Mouse (Mus musculus) hindbrain, postnatal 0 days (tissue): Measurements from ENCODE around the gene Btg3. TPM values are rescaled to one million over a fixed set of nuclear protein-coding genes. Genes with fewer than 3 reads are reported as not detected.

ENCODE experiments used
- ATAC-seq: fragments of 200-750 bp; cut with Nextera tagmentation; 2 replicates; pipeline ENCODE4 v1.8.0; 2017; ENCODE audit warnings: mild to moderate bottlenecking, moderate TSS enrichment, moderate library complexity
- DNase-seq: peaks from one replicate; pipeline ENCODE4 v3.0.0-alpha.2; 2015; ENCODE audit warnings: low spot score
- H3K27ac ChIP-seq: fragments of 300-500 bp; sonication (generic); 2 replicates; pipeline ENCODE4 v1.5.1; 2014; ENCODE audit warnings: mild to moderate bottlenecking
- H3K27me3 ChIP-seq: fragments of 300-500 bp; sonication (generic); 2 replicates; pipeline ENCODE4 v1.6.1; 2014; ENCODE audit warnings: low read length, mixed read lengths; ENCODE audit not compliant: insufficient read depth
- H3K36me3 ChIP-seq: fragments of 300-500 bp; sonication (generic); 2 replicates; pipeline ENCODE4 v1.6.1; 2014; ENCODE audit warnings: low read length, mixed read lengths; ENCODE audit not compliant: insufficient read depth
- H3K4me1 ChIP-seq: fragments of 300-500 bp; sonication (generic); 2 replicates; pipeline ENCODE4 v1.6.1; 2014; ENCODE audit warnings: antibody characterized with exemption, low read length, mixed read lengths; ENCODE audit not compliant: insufficient read depth
- H3K4me2 ChIP-seq: fragments of 300-500 bp; sonication (generic); 2 replicates; pipeline ENCODE4 v1.6.1; 2014; ENCODE audit warnings: low read depth, mild to moderate bottlenecking, low read length, moderate library complexity, mixed read lengths
- H3K4me3 ChIP-seq: fragments of 300-500 bp; sonication (generic); 2 replicates; pipeline ENCODE4 v1.5.1; 2014; ENCODE audit warnings: low read length
- H3K9ac ChIP-seq: fragments of 300-500 bp; sonication (generic); replicated peaks from 2 replicates; pipeline ENCODE4 v1.6.1; 2014; ENCODE audit warnings: mild to moderate bottlenecking, low read length, moderate library complexity, mixed read lengths
- H3K9me3 ChIP-seq: fragments of 300-500 bp; sonication (generic); 2 replicates; pipeline ENCODE4 v1.6.1; 2016; ENCODE audit warnings: low read length, mixed read lengths
- CTCF ChIP-seq: IDR thresholded peaks from 2 replicates; pipeline ENCODE4 v1.5.1; 2016; ENCODE audit warnings: antibody characterized with exemption, control low read depth, low read depth
- WGBS: fragments of 180-500 bp; shearing (Covaris S2); extraction: QIAGEN DNeasy Blood & Tissue Kit; methylation state at CpG from one replicate; pipeline ENCODE4 v1.1.7; 2014; 5-methylcytosine and 5-hydroxymethylcytosine counted together
- polyA plus RNA-seq: library from polyadenylated mRNA; unstranded; fragments of >200 nt; fragmentation: Nextera tagmentation; extraction: Ambion mirVana; gene quantifications from 2 replicates; pipeline ENCODE4 v1.2.1, GENCODE M21; 2015
- total RNA-seq: library from RNA; depleted of rRNA; stranded (reverse); fragments of >200 nt; gene quantifications from 2 replicates; pipeline ENCODE4 v1.2.3, GENCODE M21; 2014

The Btg3 gene
- total and polyA plus RNA-seq, 2 experiments from 2014 or later = 7.9 to 26.7 TPM

DNA sequence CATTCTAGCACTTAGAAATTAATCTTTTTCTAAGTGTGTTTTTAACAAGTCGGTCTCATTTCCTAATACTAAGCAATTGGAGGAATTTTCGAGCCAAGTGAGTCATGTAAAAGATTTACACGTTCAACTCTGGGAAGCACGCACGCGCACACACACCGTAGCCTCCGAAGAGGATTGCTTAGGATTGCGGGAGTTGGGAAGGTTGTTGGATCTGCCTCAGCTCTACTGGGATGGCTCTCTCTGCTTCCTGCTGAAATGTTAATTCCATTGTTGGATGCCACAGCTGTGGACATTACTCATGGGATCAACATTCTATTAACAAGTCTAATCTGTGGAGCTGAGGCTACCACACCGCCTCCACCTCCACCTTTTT is 74.3 kb downstream of the Btg3 start:
- peak overlapping the region; percentile 78 for H3K4me2 ChIP-seq
- no peaks in the 10 kb centered on the region for H3K27me3 ChIP-seq
- DNase-seq = peak; percentile 74
- peak overlapping the region; percentile 96 for H3K4me3 ChIP-seq
- no peak for TF ChIP-seq CTCF
- H3K27ac ChIP-seq = peak overlapping the region; percentile 95
- H3K36me3 ChIP-seq = no peaks in the 10 kb centered on the region
- peaks cover 10% of the 10 kb centered on the region for H3K4me1 ChIP-seq
- H3K9me3 ChIP-seq = no peaks in the 10 kb centered on the region
- H3K9ac ChIP-seq = peak overlapping the region; percentile 91
- WGBS = 1% methylated on average over 10 of the region's 10 CpGs
- no peak for ATAC-seq

DNA sequence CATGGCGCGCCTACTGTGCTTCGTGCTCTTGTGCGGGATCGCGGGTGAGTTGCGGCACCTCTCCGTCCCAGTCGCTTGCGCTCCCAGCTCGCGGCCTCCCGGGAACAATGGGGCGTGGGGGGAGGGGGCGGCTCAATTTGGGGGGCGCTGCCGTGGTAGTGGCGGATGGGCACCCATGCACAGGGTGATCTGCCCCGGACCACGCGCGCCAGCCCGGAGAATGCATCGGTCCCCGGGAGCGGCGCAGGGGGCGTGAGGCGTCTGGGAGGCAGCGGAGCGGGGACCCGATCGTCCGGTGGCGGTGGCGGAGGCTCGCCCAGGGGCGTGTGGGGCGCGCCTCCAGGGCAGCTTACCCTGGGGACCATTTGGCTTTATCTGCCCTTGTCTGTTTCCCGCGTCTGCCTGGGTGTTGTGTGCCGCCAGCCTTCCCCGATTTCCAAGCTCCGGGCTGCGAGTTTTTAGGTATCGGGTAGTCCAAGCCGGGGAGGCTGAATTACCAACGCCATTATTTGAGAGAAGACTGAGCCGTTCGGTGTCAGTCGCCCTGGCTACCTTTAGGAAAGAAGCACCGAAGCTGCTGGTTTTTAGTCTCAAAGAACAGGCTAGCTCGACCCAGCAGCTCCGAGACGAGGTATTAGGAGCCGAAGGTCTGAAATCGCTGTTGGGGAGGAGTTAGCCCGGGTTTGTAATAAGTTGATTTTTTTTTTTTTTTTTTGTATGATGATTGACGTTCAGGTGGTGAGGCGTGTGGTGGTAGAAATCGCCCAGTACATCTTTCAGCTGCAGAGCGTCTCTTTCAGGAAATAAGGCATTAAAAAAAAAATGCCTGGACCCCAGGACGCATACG is 74.9 kb downstream of the Btg3 start:
- DNase-seq (peak; percentile 48), ATAC-seq (peak; percentile 68)
- H3K9me3 ChIP-seq = no peaks in the 10 kb centered on the region
- no peaks in the 10 kb centered on the region for H3K36me3 ChIP-seq
- H3K27ac ChIP-seq = peak overlapping the region; percentile 95
- H3K4me1 ChIP-seq = peaks cover 10% of the 10 kb centered on the region
- no peaks in the 10 kb centered on the region for H3K27me3 ChIP-seq
- peak overlapping the region; percentile 91 for H3K9ac ChIP-seq
- no peak for TF ChIP-seq CTCF
- peak overlapping the region; percentile 78 for H3K4me2 ChIP-seq
- under 1% methylated on average over 65 of the region's 65 CpGs for WGBS
- peak overlapping the region; percentile 96 for H3K4me3 ChIP-seq

DNA sequence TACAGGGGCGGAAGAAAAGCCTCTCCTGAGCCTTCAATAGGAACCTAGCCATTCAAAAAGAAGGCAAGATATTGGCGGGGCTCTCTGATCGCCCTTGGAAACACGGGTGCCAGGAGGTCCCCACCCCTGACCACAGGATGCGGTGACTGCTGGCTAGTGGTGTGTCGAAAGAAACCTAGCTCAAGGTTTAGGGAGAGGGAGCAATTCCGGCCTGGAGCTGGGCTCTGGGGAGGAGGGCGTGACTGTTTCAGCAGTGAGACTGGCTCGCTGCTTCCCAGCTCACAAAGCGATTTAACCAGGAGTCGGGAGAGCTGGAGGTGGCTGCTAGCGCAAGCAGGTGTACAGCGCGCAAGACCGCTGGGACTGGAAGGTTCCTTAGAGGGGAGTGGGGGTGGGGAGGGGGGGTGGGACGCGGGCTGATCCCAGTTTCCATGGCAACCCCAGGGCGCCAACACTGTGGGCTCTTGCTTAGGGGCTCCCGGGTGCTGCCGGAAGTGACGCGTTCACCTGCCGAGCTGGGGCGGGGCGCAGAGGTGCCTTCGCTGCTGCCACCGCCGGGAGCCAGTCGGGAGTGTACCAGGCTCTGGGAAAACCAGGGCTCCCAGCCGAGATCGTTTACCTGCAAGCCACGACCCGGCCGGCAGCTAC is 75.7 kb downstream of the Btg3 start, which contains the start of gene Cxadr:
TSS of gene Cxadr (plus strand) at position 307 of the 648 bp plus-strand sequence.
- H3K9ac ChIP-seq = peak within 1 kb of the TSS; percentile 91
- ATAC-seq = peak; percentile 95
- peak within 1 kb of the TSS; percentile 78 for H3K4me2 ChIP-seq
- peak within 1 kb of the TSS; percentile 96 for H3K4me3 ChIP-seq
- DNase-seq = peak; percentile 94
- H3K27me3 ChIP-seq = no peaks in the 10 kb centered on the region
- peaks cover 10% of the 10 kb centered on the region for H3K4me1 ChIP-seq
- H3K36me3 ChIP-seq = no peaks in the 10 kb centered on the region
- no peaks in the 10 kb centered on the region for H3K9me3 ChIP-seq
- no peak for TF ChIP-seq CTCF
- H3K27ac ChIP-seq = peak within 1 kb of the TSS; percentile 95
- under 1% methylated on average over 32 of the region's 34 CpGs for WGBS

DNA sequence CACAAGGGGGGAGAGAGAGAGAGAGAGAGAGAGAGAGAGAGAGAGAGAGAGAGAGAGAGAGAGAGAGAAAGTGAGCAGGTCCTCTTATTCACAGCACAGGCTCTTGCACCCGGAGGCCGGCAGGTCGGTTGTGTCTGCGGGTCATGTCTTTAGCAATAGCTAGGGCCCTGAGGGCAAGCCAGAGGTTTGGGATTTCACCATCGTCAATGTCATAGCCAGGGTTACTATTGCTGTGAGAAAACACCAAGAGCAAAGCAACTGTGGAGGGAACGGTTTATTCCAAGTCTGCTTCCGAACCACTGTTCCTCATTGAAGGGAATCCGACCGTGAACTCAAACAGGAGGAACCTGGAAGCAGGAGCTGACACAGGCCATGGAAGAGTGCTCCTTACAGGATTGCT is 80.9 kb downstream of the Btg3 start:
- Histone ChIP-seq H3K9me3 (no peaks in the 10 kb centered on the region), H3K27ac (no peak overlapping the region), H3K4me3 (no peak overlapping the region), H3K36me3 (no peaks in the 10 kb centered on the region), H3K4me2 (no peak overlapping the region), H3K27me3 (no peaks in the 10 kb centered on the region), H3K4me1 (no peaks in the 10 kb centered on the region), H3K9ac (no peak overlapping the region)
- 65% methylated on average over 9 of the region's 9 CpGs for WGBS
- DNase-seq (no peak), ATAC-seq (no peak)
- TF ChIP-seq CTCF = no peak

DNA sequence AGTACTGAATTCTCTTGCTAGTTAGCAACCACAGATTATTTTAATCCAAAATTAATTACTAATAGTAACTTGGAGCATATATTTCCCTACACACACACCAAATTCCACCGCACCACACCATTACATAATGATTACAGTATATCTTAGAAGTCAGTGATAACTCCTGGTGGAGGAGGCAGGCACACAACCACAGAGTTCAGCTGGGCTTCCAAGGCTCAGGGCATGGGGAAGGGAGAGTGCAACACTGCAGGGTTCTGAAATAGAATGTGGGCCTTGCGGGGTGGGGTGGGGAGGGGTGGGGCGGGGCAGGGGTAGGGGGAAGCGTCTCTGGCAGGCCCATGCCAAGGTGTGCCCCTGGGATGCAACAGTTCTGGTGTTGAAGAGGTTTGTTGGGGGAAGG is 81.4 kb downstream of the Btg3 start:
- TF ChIP-seq CTCF = no peak
- H3K27ac ChIP-seq = no peak overlapping the region
- no peaks in the 10 kb centered on the region for H3K27me3 ChIP-seq
- H3K4me2 ChIP-seq = no peak overlapping the region
- H3K9me3 ChIP-seq = no peaks in the 10 kb centered on the region
- ATAC-seq = no peak
- no peaks in the 10 kb centered on the region for H3K36me3 ChIP-seq
- no peak for DNase-seq
- no peaks in the 10 kb centered on the region for H3K4me1 ChIP-seq
- 50% methylated on average over 4 of the region's 4 CpGs for WGBS
- H3K4me3 ChIP-seq = no peak overlapping the region
- H3K9ac ChIP-seq = no peak overlapping the region

DNA sequence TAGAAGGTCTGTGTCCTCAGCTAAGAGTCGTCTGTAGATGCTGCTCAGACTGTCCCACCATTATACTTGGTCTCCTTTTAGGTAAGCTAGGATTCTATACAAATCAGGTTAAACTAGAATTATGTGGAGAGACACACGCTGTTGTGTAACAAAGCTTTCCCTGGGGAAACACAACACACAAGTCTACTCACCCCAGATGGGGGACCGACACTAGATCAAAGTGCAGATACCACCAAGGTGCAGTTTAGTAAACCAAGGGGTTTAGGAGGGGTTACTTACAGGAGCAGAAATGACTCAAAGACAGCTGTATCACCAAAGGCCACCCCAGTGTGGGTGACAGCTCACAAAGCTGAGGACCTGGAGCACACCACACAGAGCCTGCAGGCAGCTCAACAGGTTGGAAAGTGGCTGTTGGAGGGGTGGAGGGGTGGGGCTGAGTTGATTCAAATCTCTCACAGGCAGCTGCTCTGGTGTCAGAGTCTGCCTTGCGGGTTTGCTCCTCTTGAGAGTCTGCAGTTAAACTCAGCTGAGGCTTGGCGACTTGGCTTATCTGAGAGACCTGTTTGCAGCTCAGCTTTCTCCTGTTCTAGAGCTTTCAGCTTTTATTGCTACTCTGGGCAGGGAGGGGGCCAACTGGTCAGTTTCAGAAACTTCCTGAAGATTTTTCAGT is 82.3 kb downstream of the Btg3 start:
- Histone ChIP-seq H3K27me3 (no peaks in the 10 kb centered on the region), H3K36me3 (no peaks in the 10 kb centered on the region), H3K9me3 (no peaks in the 10 kb centered on the region), H3K4me1 (no peaks in the 10 kb centered on the region), H3K9ac (no peak overlapping the region), H3K4me2 (no peak overlapping the region), H3K4me3 (no peak overlapping the region), H3K27ac (no peak overlapping the region)
- no peak for TF ChIP-seq CTCF
- 61% methylated on average over 5 of the region's 5 CpGs for WGBS
- ATAC-seq (no peak), DNase-seq (no peak)
